Mouse (Mus musculus) CH12F3 (cell line): Measurements from ENCODE around the gene Cdc6.

Experiments
- in situ Hi-C: fragments of 300-500 bp; cut with MboI; formaldehyde crosslinking; loops from 2 replicates; pipeline ENCODE4 v1.14.3; 2020; ENCODE audit warnings: low sequenced_read_pairs

Cdc6 gene

GRCm38 (mm10) chr11:98942555-98942922 is 34.9 kb downstream of the Cdc6 start:
- in situ Hi-C loops, result no loop called here

- in situ Hi-C loops, result no loop called here
These were observed 35.5 kb downstream of the Cdc6 start for GRCm38 (mm10) chr11:98942923-98943641.

DNA sequence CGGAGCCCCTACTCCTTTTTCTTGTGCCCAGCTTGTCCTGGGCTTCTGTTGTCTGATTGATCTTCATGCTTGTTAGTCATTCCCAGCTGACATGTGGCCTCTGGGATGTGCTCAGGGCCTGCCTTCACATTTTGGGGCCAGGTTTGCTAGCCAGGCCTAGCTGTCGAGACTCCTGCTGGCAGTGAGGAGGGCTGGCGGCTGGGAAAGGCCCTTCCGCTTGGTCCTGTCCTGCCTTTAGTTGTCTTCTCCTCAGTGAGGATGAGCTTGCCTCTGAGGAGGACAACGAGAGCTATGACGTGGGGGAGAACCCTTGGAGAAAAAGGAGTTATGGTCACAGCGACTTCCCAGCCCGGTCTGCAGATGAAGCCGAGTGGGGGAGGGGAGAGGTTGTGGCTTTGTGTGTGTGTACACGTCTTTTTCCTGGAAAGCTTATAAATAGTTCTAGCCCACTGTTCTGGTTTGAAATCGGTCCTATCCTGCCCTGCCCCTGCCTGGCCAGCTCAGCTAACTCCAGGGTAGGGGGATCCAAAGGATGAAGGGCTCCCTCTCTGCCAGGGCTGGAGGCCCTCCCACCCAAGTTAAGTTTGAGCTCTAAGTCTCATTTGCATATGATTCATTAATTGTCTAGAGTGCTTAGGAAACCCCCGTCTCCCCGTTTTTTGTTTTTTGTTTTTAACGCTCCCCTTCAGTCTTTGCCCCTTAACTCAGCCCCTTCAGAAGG is 36.3 kb downstream of the Cdc6 start:
- in situ Hi-C loops, result no loop called here

DNA sequence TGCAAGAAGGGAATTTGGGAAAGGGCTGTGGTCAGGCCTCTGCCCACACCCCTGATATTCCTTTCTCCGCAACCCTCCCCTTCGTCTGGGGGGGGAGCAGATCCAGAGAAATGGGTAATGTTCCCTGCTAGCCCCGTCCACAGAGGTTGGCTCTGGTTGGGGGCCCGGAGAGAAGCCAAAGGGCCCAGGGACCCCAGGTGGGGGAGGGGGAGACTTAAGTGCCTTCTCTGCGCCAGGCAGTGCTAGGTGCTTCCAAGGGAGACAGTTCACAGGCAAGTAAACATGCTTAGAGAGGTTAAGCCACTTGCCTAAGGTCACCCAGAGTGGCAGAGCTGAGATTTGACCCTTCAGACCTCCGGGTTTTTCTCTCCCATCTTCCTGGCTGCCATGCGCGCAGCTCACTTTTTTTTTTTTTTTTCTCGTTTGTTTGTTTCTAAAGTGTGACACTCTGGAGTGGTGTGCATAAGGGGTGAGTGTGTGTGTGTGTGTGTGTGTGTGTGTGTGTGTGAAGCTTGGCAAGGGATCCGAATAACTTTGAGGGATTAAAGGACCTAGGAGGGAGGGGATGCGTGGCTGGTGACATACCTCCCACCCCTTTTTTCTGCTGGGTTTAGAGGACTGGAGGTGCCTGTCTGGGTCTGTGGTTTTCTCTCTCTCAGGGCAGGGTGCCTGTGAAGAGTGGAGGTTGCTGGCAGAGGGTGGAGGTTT is 37.5 kb downstream of the Cdc6 start:
- in situ Hi-C loops, result no loop called here

DNA sequence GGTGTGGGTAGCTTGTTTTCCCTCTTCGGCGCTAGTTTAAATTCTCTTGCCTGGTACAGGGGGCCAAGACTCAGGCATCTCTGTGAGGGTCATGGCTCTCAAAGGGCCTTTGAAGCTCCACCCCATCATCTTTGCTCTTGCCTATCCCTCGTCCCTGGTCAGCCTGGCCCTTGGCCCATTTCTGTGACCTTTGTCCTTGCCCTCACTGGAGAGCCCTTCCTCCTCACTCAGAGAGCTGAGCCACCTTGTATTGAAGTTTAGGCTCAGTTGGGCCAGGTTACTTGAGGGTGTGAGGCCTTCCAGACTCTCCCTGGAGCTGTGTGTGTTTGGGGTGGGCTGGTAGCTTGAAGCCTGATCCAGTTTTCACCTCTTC is 38.0 kb downstream of the Cdc6 start:
- in situ Hi-C loops, result no loop called here

GRCm38 (mm10) chr11:98947969-98948569 is 40.5 kb downstream of the Cdc6 start:
- in situ Hi-C loops, result no loop called here

DNA sequence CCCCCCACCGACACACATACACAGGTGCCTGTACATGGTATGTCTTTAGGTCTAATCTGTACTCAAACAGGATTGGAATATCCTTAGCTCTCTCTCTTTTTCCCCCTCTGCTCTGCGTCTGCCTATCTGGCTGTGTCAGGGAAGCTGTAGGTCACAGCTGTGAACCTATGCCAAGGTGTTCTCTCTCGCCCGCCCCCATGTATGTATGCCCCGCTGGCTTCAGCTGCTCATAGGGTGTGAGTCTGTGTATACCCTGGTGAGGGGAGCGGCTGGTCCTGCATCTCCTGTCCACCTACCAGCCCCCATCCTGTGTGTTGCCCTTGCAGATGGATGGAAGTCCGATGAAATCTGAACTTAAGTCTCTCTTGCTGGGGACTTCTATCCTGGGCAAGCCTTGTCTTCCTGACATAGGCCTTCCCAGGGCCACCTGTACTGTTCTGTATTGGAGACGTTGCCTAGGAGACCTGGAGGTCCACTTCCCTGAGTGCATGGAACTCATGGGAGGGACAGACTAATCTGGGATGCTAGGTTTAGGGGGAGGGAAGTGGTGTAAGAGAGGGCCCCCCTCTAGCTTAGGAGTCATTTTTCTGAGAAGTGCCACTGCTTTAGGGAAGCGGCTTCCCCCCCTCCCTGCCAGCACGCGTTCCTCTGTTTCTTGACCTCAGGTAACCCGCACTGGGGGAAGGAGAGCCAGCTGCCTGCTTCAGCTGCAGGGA is 41.8 kb downstream of the Cdc6 start:
- in situ Hi-C loops, result no loop called here

DNA sequence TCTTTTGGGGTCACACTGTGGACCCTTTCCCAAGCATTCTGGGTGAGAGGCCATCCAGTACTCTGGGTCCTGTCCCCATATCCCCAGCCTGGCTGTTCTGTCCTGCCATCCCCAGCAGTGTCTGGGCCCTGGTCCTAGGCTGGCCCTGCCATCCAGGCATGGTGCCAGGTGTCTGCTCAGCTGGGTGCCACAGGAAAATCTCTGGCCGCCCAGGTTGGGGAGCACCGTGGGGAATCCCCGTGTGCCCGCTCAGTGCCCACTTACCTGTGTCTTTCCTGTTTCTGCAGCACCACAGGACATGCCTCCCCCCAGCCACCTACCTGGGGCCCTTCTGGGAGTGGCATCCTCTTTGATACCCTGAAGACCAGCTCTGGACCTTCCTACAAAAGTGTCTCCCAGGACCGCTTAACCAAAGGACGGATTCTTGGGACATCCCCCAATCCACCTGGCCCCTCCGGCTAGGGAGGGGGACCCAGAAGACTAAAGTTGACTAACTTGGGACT is 42.4 kb downstream of the Cdc6 start:
- in situ Hi-C loops, result no loop called here

DNA sequence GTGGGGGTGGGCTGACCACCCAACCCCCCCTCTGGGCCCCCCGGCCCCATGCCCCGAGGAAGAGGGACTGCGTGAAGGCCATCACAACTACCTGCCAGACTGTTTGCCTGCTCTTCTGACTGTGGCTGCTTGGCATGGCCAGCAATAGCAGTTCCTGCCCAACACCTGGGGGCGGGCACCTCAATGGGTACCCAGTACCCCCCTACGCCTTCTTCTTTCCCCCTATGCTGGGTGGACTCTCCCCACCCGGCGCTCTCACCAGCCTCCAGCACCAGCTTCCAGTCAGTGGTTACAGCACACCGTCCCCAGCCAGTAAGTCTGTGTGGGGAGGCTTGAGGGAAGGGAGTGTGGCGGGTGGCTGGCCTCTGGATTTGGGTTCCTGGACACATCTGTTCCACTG is 42.9 kb downstream of the Cdc6 start:
- in situ Hi-C loops, result no loop called here

DNA sequence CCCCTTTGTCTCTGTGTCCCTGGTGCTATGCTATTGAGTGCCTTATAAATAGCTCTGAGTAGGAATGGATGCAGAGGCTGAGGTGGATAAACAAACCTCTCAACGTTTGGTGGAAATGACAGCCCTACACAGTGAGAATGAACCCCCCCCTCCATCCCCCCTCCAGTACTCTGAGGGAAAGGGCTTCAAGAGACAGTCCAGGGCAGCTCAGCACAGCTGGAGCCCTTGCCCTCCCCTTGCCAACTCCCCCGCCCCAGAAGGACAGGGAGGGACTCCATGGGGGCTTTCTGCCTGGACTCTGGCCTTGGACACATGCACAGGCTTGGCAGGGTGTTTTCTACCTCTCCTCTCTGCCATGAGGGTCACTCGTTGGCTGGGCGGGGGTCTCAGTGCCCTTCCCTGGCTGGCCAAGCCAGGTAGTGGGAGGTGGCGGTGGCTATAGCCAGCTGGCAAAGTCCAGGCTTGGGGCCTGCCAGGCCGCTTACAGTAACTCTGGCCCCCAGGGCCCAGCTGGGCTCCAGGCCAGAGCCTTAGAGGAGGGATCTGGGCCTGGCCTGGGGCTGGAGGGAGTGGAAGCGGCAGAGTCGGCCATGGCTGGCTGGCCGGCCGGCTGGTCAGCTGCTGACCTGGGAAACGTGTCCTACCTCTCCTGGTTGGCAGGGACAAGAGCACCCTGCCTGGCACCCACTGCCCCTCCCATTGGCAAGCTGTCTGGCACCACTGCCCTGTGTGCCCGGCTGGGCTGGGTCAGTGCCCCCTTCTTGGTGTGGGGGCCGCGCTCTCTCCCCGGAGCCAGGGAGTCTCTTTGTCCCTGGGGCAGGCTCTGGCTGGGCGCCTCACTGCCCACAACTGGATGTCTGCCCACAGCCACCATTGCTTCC is 43.7 kb downstream of the Cdc6 start:
- in situ Hi-C loops, result no loop called here

DNA sequence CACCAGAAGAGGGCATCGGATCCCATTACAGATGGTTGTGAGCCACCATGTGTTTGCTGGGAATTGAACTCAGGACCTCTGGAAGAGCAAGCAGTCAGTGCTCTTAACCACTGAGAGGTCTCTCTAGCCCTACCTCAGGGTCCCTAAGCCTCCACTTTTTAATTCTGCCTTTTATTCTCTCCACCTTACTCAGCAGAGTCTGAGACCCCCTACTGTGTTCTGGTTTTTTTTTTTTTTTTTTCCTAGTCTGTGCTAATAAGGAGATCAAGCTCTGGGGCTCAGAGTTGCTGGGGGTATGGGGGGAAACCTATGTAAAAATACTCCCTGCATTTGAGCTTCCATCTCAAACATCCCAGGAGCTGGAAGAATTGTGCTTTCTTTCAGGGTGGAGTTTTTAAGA is 44.5 kb downstream of the Cdc6 start:
- in situ Hi-C loops, result no loop called here

DNA sequence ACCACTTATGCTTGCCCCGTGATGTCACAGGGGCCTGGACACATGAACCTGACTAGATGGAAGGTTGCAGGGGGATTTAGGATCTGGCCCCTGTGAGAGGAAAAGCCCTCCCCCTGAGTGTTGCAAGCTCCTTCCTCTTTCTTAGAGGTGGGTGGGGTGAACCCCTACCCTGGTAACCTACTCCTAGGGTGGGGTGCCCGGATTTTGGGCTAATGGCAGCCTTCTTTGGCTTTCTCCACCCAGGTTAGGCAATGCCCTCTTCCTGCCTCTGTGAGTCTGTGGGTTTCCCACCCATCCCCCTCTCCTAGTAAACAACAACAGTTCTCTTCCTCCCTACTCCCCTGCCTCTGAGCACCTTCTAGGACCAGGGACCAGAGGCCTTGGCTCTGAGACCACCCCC is 45.1 kb downstream of the Cdc6 start:
- in situ Hi-C loops, result no loop called here

GRCm38 (mm10) chr11:98953361-98953760 is 45.8 kb downstream of the Cdc6 start:
- in situ Hi-C loops, result no loop called here

- in situ Hi-C loops, result no loop called here
These were observed 46.3 kb downstream of the Cdc6 start for GRCm38 (mm10) chr11:98953835-98954320.

DNA sequence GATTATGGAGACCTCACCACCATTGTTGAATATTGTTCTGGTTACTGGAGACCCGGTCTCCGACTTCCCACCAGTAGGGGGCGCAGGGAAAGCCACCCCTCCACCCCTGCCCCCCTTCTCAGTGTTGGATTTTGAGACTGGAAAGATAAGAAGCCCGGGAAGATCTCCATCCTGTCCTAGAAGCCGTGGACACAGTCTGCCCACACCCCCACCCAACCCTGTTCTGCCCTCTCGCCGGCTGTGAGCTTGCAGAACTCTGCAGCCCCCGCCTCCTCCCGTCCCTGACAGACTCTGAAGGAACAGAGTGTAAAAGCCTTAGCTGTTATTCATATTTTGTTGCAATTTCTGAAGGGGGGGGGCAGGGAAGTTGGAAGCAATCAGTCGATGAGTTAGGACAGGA is 46.8 kb downstream of the Cdc6 start:
- in situ Hi-C loops, result no loop called here

- in situ Hi-C loops, result no loop called here
These were observed 47.5 kb downstream of the Cdc6 start for GRCm38 (mm10) chr11:98954801-98955706.

DNA sequence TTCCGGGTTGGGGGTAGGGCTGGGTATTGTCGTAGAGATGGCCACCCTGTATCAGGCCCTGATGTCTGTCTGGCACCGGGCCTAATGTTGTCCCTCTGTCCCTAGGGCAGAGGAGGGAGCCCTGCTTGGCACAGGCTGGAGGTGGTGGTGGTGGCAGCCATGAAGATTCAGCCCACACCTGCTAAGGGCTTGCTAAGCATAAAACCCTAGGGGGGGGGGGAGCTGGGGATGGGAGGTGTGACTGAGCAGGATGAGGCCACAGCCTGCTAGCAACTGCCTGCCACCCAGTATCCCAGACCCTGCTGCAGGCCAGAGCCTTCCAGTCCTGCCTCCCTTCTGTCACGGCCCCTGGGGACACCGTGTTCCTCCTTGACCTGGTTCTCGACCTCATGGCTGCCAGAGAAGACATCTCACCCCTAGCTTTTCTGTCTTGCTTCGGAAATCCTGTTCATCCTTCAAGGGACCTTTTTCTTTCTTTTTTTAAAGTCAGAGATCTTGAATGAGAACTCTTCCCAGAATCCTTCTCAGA is 48.2 kb downstream of the Cdc6 start:
- in situ Hi-C loops, result no loop called here

GRCm38 (mm10) chr11:98956340-98956739 is 48.7 kb downstream of the Cdc6 start:
- in situ Hi-C loops, result no loop called here
